Mouse (Mus musculus) G1E (cell line): ENCODE results near the gene Mmp11.

Source experiments
- CTCF ChIP-seq: IDR thresholded peaks from 2 replicates; pipeline ENCODE4 v1.5.1; 2012; ENCODE audit warnings: low read depth, low read length, inconsistent platforms, mixed read lengths
- GATA1 ChIP-seq: IDR thresholded peaks from 2 replicates; pipeline ENCODE4 v1.6.1; 2012; ENCODE audit warnings: borderline replicate concordance, low read length, inconsistent platforms, mixed read lengths
- GATA2 ChIP-seq: IDR thresholded peaks from 2 replicates; pipeline ENCODE4 v1.6.1; 2012; ENCODE audit warnings: low read depth, low read length, inconsistent platforms, borderline replicate concordance
- POLR2AphosphoS5 ChIP-seq: IDR thresholded peaks from 2 replicates; pipeline ENCODE4 v1.6.1; 2012; ENCODE audit warnings: low read depth, low read length, inconsistent platforms; ENCODE audit not compliant: insufficient replicate concordance
- TAL1 ChIP-seq: conservative IDR thresholded peaks from 2 replicates; pipeline ENCODE4 v1.6.1; 2012; ENCODE audit warnings: low read depth, low read length, inconsistent platforms, mixed read lengths

- TF ChIP-seq CTCF (no peak), TAL1 (no peak), POLR2AphosphoS5 (no peak), GATA1 (no peak), GATA2 (no peak)
Observed at GRCm38 (mm10) chr10:75873543-75874170, 62.6 kb downstream of the Mmp11 start.
